16 mouse cellular contexts compared by ENCODE assay signal in the genomic region with DNA sequence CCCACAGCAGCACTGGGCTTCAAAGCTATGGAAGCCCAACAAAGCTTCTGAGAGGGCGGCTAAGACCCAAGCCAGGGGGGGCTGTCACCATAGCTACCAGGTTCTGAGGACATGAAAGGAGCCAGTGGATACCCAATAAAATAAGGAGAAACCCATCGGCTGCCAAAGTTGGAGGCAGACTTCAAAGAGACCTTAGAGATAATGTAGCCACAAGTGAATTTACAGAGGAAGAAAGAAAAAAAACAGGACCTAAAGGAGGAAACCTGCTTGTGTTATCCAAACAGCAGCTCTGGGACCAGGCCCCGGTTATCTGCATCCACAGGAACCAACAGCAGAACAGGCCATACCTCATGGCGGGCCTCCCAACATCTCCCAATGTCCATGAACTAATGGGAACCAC.
DNase-seq lines count a peak whose midpoint lies in the region; ATAC-seq and TF ChIP-seq lines count a peak whose summit lies in the region.
"Had no signal": no experiment of that assay in that cellular context is flagged by ENCODE, and none has a peak within 500 bp of the region (broad histone marks: within the 10 kb centered on the region; RNA-seq: fewer than 3 reads in every experiment).

No protein-coding gene starts in this region.

- intact Hi-C loops in heart, postnatal 36 days (cut with DNase I): no loop called here

- no peak overlapping the region for H3K4me2 ChIP-seq in forebrain, embryonic 12.5 days
- H3K4me2 ChIP-seq in forebrain, embryonic 16.5 days (ENCODE audit: low read length): no peak overlapping the region
- H3K4me2 ChIP-seq in heart, embryonic 16.5 days (ENCODE audit: low read depth, low read length): no peak overlapping the region
- H3K4me2 ChIP-seq in liver, embryonic 14.5 days (ENCODE audit: low read depth): 0 out of 2 replicates have a peak overlapping the region, but pooled peaks have one; percentile 8
- H3K4me2 ChIP-seq: embryonic facial prominence, embryonic 12.5 days; limb, embryonic 15.5 days had no signal

- H3K9me3 ChIP-seq in forebrain, embryonic 12.5 days: no peaks in the 10 kb centered on the region
- H3K9me3 ChIP-seq in forebrain, embryonic 16.5 days (ENCODE audit: control insufficient read depth, low read length): no peaks in the 10 kb centered on the region
- H3K9me3 ChIP-seq in heart, embryonic 16.5 days (replicated peaks; ENCODE audit: control insufficient read depth, low read length): no peaks in the 10 kb centered on the region
- H3K9me3 ChIP-seq in liver, embryonic 14.5 days (ENCODE audit: control insufficient read depth, low read length): no peaks in the 10 kb centered on the region
- H3K9me3 ChIP-seq: embryonic facial prominence, embryonic 12.5 days; limb, embryonic 15.5 days had no signal

- H3K9ac ChIP-seq in forebrain, embryonic 12.5 days: no peak overlapping the region
- no peak overlapping the region for H3K9ac ChIP-seq in forebrain, embryonic 16.5 days (replicated peaks; ENCODE audit: low read depth, low read length)
- no peak overlapping the region for H3K9ac ChIP-seq in heart, embryonic 16.5 days (ENCODE audit: low read length)
- H3K9ac ChIP-seq in liver, embryonic 14.5 days (replicated peaks): peak overlapping the region; percentile 48
- H3K9ac ChIP-seq: embryonic facial prominence, embryonic 12.5 days; limb, embryonic 15.5 days had no signal

- DNase-seq in heart, postnatal 36 days: no peak
- DNase-seq in MEL-GATA-1-ER (ENCODE audit: extremely low read depth, low read depth): peak; percentile 85
- DNase-seq in liver, embryonic 14.5 days (ENCODE audit: low read depth in 3 of 3, low spot score in 3 of 3): no peak
- no peak for DNase-seq in cerebellum, adult 8-10 months
- DNase-seq: adrenal gland, postnatal 14 days; cerebellum, postnatal 25 days; gastrocnemius, postnatal 14 days; kidney, adult 9 months had no signal

- 44% methylated on average over 4 of the region's 4 CpGs for WGBS in forebrain, embryonic 12.5 days
- 50% methylated on average over 4 of the region's 4 CpGs for WGBS in forebrain, embryonic 16.5 days
- 49% methylated on average over 4 of the region's 4 CpGs for whole genome bisulfite sequencing in heart, embryonic 16.5 days
- 21% methylated on average over 4 of the region's 4 CpGs for WGBS in liver, embryonic 14.5 days (ENCODE audit: insufficient replicate concordance)

- H3K4me3 ChIP-seq in forebrain, embryonic 12.5 days (replicated peaks): no peak overlapping the region
- H3K4me3 ChIP-seq in forebrain, embryonic 16.5 days (replicated peaks; ENCODE audit: low read length): no peak overlapping the region
- no peak overlapping the region for H3K4me3 ChIP-seq in heart, embryonic 16.5 days (ENCODE audit: low read length)
- no peak overlapping the region for H3K4me3 ChIP-seq in liver, embryonic 14.5 days (ENCODE audit: insufficient read depth in 1 of 2, low read depth in 2 of 2, low read length in 2 of 2)
- H3K4me3 ChIP-seq: embryonic facial prominence, embryonic 12.5 days; left cerebral cortex, adult 2 months; limb, embryonic 15.5 days had no signal

- peak overlapping the region; percentile 16; the same call in 1 of the 2 replicates for H3K27ac ChIP-seq in forebrain, embryonic 12.5 days
- H3K27ac ChIP-seq in forebrain, embryonic 16.5 days (ENCODE audit: low read length): no peak overlapping the region
- H3K27ac ChIP-seq in heart, embryonic 16.5 days (ENCODE audit: low read length): peak overlapping the region; percentile 61
- H3K27ac ChIP-seq in liver, embryonic 14.5 days: peak overlapping the region; percentile 35
- H3K27ac ChIP-seq: embryonic facial prominence, embryonic 12.5 days; left cerebral cortex, adult 2 months had no signal

- peak; percentile 44; the same call in 1 of the 2 replicates for TF ChIP-seq EP300 in liver, embryonic 14.5 days (IDR thresholded peaks at IDR 0.05; ENCODE audit: low read depth)

- TF ChIP-seq CTCF in liver, embryonic 14.5 days (IDR thresholded peaks at IDR 0.05; ENCODE audit: low read depth): no peak

- H3K4me1 ChIP-seq in forebrain, embryonic 12.5 days: peaks cover 37% of the 10 kb centered on the region
- peaks cover 5% of the 10 kb centered on the region; the same call in 1 of the 2 replicates for H3K4me1 ChIP-seq in forebrain, embryonic 16.5 days (replicated peaks; ENCODE audit: control insufficient read depth, insufficient read depth, low read length)
- H3K4me1 ChIP-seq in heart, embryonic 16.5 days (ENCODE audit: control insufficient read depth, insufficient read depth, low read length): peaks cover 65% of the 10 kb centered on the region
- peaks cover 37 to 49% of the 10 kb centered on the region in 2 experiments for H3K4me1 ChIP-seq in liver, embryonic 14.5 days (replicated peaks; ENCODE audit: control insufficient read depth in 2 of 2, insufficient read depth in 2 of 2, low read length in 1 of 2)

- H3K27me3 ChIP-seq in forebrain, embryonic 12.5 days: no peaks in the 10 kb centered on the region
- no peaks in the 10 kb centered on the region for H3K27me3 ChIP-seq in forebrain, embryonic 16.5 days (replicated peaks; ENCODE audit: control insufficient read depth, insufficient read depth, low read length)
- H3K27me3 ChIP-seq in heart, embryonic 16.5 days (ENCODE audit: control insufficient read depth, insufficient read depth, low read length): no peaks in the 10 kb centered on the region
- H3K27me3 ChIP-seq in liver, embryonic 14.5 days (ENCODE audit: control insufficient read depth, insufficient read depth, low read length): no peaks in the 10 kb centered on the region
- H3K27me3 ChIP-seq: embryonic facial prominence, embryonic 12.5 days; limb, embryonic 15.5 days had no signal

- no peaks in the 10 kb centered on the region for H3K36me3 ChIP-seq in forebrain, embryonic 12.5 days (replicated peaks)
- no peaks in the 10 kb centered on the region for H3K36me3 ChIP-seq in forebrain, embryonic 16.5 days (ENCODE audit: control insufficient read depth, insufficient read depth)
- no peaks in the 10 kb centered on the region for H3K36me3 ChIP-seq in heart, embryonic 16.5 days (ENCODE audit: control insufficient read depth, insufficient read depth)
- no peaks in the 10 kb centered on the region for H3K36me3 ChIP-seq in liver, embryonic 14.5 days (replicated peaks; ENCODE audit: control insufficient read depth, insufficient read depth, low read depth)
- H3K36me3 ChIP-seq: embryonic facial prominence, embryonic 12.5 days; limb, embryonic 15.5 days had no signal

- no peak for ATAC-seq in forebrain, embryonic 12.5 days (ENCODE audit: low FRiP score)
- ATAC-seq in forebrain, embryonic 16.5 days: no peak
- ATAC-seq in heart, embryonic 16.5 days (replicated peaks; ENCODE audit: extremely low read depth, insufficient read depth, low FRiP score): no peak
- no peak; the same call in 1 of the 2 replicates for ATAC-seq in liver, embryonic 14.5 days (ENCODE audit: insufficient read depth)
- ATAC-seq in erythroid progenitor cell, adult 5-6 weeks (replicated peaks; ENCODE audit: low FRiP score, poor library complexity, severe bottlenecking): no peak
- ATAC-seq: forebrain, embryonic 14.5 days had no signal
